In genomic region chr11:69837952-69838713, GRCm38 (mm10) we compare ENCODE assay signal across 8 mouse cellular contexts. TPM values are rescaled to one million over a fixed set of nuclear protein-coding genes. Genes with fewer than 3 reads are reported as not detected.
DNase-seq lines count a peak whose midpoint lies in the region; ATAC-seq lines count a peak whose summit lies in the region.

Gene Tmem256 (plus strand): TSS chr11:69838514.

- H3K27me3 ChIP-seq in forebrain, embryonic 14.5 days (replicated peaks; ENCODE audit: control insufficient read depth, insufficient read depth, low read length) = no peaks in the 10 kb centered on the region
- no peaks in the 10 kb centered on the region for H3K27me3 ChIP-seq in neural tube, embryonic 15.5 days (replicated peaks)

- H3K4me1 ChIP-seq in forebrain, embryonic 14.5 days (ENCODE audit: control insufficient read depth, insufficient read depth, low read length) = peaks cover 30% of the 10 kb centered on the region
- H3K4me1 ChIP-seq in neural tube, embryonic 15.5 days = peaks cover 41% of the 10 kb centered on the region

- peak; percentile 100 for DNase-seq in ES-CJ7 (ENCODE audit: low read depth, low spot score)
- peak; percentile 96 for DNase-seq in cerebellum, adult 11 months
- peak; percentile 99 for DNase-seq in forebrain, embryonic 14.5 days (ENCODE audit: low spot score)
- DNase-seq in heart, postnatal 14 days = peak; percentile 92 to 94
- DNase-seq in layer of hippocampus, adult 11-12 months (ENCODE audit: low spot score) = peak; percentile 97
- peak; percentile 97 to 98 for DNase-seq in lung, adult 18-20 months
- DNase-seq in testis, postnatal 14 days (ENCODE audit: low spot score) = peak; percentile 94

- peak within 1 kb of the TSS; percentile 96 for H3K4me2 ChIP-seq in forebrain, embryonic 14.5 days (ENCODE audit: low read length)
- peak within 1 kb of the TSS; percentile 94 for H3K4me2 ChIP-seq in neural tube, embryonic 15.5 days

- peak within 1 kb of the TSS; percentile 90 for H3K4me3 ChIP-seq in forebrain, embryonic 14.5 days (ENCODE audit: low read depth, low read length)
- H3K4me3 ChIP-seq in neural tube, embryonic 15.5 days (replicated peaks) = peak within 1 kb of the TSS; percentile 89

- peak; percentile 90 for ATAC-seq in forebrain, embryonic 14.5 days
- ATAC-seq in neural tube, embryonic 15.5 days (ENCODE audit: low FRiP score) = peak; percentile 89

- peak within 1 kb of the TSS; percentile 98 for H3K9ac ChIP-seq in forebrain, embryonic 14.5 days (ENCODE audit: low read length)
- peak within 1 kb of the TSS; percentile 98 for H3K9ac ChIP-seq in neural tube, embryonic 15.5 days (replicated peaks)

- intact Hi-C loops in heart, postnatal 14 days (cut with DNase I) = loop anchor here (2.0 to 5.0 kb wide), 3 partner anchors 35 to 63 kb away; partner anchors contain the start of genes 2810408A11Rik, Neurl4 and Tmem95

- peak within 1 kb of the TSS; percentile 95 for H3K27ac ChIP-seq in forebrain, embryonic 14.5 days (ENCODE audit: low read depth, low read length)
- H3K27ac ChIP-seq in neural tube, embryonic 15.5 days (replicated peaks) = peak within 1 kb of the TSS; percentile 98

- under 1% methylated on average over 34 of the region's 34 CpGs for WGBS in forebrain, embryonic 14.5 days
- under 1% methylated on average over 34 of the region's 34 CpGs for WGBS in neural tube, embryonic 15.5 days

- H3K36me3 ChIP-seq in forebrain, embryonic 14.5 days (ENCODE audit: control insufficient read depth, insufficient read depth, low read length) = peaks cover 9% of the 10 kb centered on the region
- H3K36me3 ChIP-seq in neural tube, embryonic 15.5 days = peaks cover 7% of the 10 kb centered on the region

- H3K9me3 ChIP-seq in forebrain, embryonic 14.5 days (replicated peaks; ENCODE audit: control insufficient read depth, low read length) = no peaks in the 10 kb centered on the region
- H3K9me3 ChIP-seq in neural tube, embryonic 15.5 days (replicated peaks) = no peaks in the 10 kb centered on the region

RNA-seq across cellular contexts. Expression of gene Tmem256, which starts in this region (rescaled TPM):
- 307 and 386 TPM in 2 replicates for polyA plus RNA-seq in forebrain, embryonic 14.5 days (2014; fragmentation: Nextera tagmentation; extraction: Ambion mirVana)
- total RNA-seq in heart, postnatal 14 days (2021) = 100 to 1,000 TPM; 134 to 138 TPM
- polyA plus RNA-seq in neural tube, embryonic 15.5 days (2015; fragmentation: Nextera tagmentation; extraction: Ambion mirVana) = 368 and 430 TPM in 2 replicates

Comparison
In these comparisons a context has a peak if more than half of its experiments do, and no peak if none do; other contexts are left out.
1. Peak in every context shown above with its lines: DNase-seq, ATAC-seq, H3K4me3 ChIP-seq and H3K27ac ChIP-seq.